Mouse (Mus musculus): ENCODE results near the gene Col4a3. TPM values are rescaled to one million over a fixed set of nuclear protein-coding genes. Genes with fewer than 3 reads are reported as not detected.

Gene Col4a3
- total RNA-seq, 2 experiments from 2014 or later = 1.1 TPM

DNA sequence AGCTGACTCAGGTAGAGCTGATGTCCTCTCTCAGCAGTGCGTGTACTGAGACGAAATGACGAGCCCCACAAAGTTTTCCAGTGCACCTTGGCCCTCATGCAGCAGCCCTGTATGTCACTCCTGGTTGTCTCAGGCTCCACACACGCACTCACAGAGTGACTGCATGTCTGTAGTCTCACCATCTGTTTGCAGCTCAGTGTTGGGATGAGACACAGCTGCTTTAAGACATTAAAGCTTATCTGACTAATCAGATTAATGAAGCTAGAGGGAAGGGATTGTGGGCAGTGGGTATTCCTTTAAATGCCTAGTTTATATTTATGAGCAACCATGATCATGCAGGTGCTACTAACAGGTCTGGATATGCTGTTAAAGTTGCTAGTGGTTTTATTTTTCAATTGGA lies 159.7 kb downstream of the Col4a3 start:
- no peak for DNase-seq (ENCODE audit: extremely low spot score in 1 of 2, low spot score in 2 of 2)
- intact Hi-C loops (cut with DNase I) = no loop called here

DNA sequence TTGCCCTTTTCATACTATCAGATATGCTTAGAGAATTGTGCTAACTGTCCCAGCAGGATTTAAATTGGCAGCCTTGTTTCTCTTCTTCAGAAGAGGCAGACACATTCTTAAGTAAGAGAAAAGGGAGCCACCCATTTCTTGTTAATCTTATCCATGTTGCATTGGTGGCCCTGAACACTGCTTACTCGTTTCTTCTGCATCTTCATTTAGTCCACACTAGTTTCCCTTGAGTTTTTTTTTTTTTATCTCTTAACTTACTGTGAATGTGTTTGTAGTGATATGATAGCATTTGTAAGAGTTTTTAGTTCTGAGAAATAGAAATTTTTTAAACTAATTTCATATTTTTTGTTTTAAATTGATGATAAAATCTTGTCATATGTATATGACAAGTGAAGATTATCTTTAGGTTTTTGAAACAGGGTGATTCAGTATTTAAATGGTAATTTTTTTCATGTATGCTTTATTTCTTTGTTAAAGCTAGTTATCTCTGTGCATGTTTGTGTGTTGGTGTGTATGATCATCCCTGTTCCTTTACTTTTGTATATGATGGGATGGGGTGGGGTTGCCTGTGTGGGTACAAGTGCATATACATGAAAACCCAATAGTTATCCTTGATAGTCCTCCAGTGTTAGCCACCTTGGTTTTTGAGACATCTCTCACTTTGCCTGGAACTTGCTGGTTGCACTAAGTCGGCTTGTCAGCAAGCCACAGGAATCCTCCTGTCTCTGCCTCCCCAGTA lies 161.2 kb downstream of the Col4a3 start:
- intact Hi-C loops (cut with DNase I) = no loop called here
- no peak for DNase-seq (ENCODE audit: extremely low spot score in 1 of 2, low spot score in 2 of 2)

DNA sequence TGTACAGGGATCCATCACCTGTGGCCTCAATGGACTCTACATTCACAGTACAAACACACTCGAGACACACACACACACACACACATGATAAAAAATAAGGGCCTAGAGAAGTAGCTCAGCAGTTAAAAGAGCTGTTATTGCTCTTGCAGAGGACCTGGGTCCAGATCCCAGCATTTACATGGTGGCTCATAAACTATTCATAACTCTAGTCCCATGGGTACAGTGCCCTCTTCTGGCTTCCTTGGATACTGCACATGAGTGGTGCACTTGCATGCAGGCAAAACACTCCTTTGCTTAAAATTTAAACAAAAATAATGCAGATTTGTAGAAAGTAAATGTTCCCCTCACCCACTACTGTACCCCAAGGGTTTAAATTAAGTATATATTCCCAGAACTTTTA lies 172.8 kb downstream of the Col4a3 start:
- intact Hi-C loops (cut with DNase I) = no loop called here
- no peak for DNase-seq (ENCODE audit: extremely low spot score in 1 of 2, low spot score in 2 of 2)

GRCm38 (mm10) chr1:82761454-82762169 lies 174.9 kb downstream of the Col4a3 start:
- no peak for DNase-seq (ENCODE audit: extremely low spot score in 1 of 2, low spot score in 2 of 2)
- intact Hi-C loops (cut with DNase I) = no loop called here

DNA sequence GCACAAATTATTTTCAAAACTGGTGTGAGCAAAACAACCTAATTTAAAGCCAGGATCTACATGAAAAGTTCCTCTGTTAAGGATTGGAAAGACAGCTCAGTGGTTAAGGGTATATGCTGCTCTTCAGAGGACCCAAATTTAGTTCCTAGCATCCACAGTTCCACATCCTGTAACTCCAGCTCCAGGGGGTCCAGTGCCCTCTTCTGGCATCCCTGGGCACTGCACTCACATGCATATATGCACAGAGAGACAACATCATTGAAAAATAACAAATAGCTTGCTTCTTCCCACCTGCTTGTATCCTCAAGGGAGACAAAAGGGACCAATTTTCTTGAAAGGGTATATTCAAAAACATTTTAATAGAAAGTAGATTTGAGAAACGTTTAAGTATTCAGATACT lies 175.6 kb downstream of the Col4a3 start:
- DNase-seq (ENCODE audit: extremely low spot score in 1 of 2, low spot score in 2 of 2) = no peak
- intact Hi-C loops (cut with DNase I) = no loop called here

DNA sequence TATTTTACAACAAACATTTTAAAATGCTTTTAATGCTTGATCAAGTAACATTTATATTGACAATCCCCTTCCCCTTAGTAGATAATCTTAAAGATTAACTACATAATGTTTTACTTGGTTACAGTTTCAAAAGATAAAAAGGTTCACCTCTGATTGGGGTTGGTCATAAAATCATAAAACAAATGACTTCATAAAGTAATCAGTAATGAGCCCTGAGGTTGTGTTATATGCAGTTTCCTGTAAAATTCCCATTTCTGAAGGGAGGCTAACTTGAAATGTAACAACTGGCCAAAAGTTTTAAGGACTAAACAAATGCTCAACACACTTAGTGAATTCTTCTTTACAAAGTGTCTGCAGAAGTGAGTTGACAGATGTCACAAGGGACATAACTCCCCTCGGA lies 179.5 kb downstream of the Col4a3 start:
- intact Hi-C loops (cut with DNase I) = no loop called here
- DNase-seq (ENCODE audit: extremely low spot score in 1 of 2, low spot score in 2 of 2) = no peak

- intact Hi-C loops (cut with DNase I) = no loop called here
- no peak for DNase-seq (ENCODE audit: extremely low spot score in 1 of 2, low spot score in 2 of 2)
Measured at GRCm38 (mm10) chr1:82766641-82767040, 179.9 kb downstream of the Col4a3 start.

DNA sequence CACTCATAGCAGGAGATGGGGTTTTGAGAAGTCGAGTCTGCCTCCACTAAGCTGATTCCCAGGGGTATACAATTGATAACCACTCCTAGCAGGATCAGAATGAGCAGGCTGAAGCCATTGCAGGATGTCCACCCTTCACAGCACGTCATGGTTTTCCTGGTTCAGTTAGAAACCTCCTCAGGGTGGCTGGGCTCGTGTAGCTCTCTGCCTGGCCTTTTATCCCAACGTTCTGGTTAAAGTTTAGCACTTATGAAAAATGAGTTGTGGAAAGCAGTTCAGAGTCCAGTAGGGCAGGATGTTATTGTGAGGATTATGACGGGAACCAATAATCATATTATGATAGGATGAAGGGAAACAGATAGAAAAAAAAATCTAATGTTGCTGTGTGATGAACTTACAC lies 181.5 kb downstream of the Col4a3 start, which contains the start of gene Tm4sf20:
Gene Tm4sf20, minus strand, starts transcription at position 193 of the 400 bp plus-strand sequence.
- intact Hi-C loops (cut with DNase I) = no loop called here
- DNase-seq (ENCODE audit: extremely low spot score in 1 of 2, low spot score in 2 of 2) = no peak

DNA sequence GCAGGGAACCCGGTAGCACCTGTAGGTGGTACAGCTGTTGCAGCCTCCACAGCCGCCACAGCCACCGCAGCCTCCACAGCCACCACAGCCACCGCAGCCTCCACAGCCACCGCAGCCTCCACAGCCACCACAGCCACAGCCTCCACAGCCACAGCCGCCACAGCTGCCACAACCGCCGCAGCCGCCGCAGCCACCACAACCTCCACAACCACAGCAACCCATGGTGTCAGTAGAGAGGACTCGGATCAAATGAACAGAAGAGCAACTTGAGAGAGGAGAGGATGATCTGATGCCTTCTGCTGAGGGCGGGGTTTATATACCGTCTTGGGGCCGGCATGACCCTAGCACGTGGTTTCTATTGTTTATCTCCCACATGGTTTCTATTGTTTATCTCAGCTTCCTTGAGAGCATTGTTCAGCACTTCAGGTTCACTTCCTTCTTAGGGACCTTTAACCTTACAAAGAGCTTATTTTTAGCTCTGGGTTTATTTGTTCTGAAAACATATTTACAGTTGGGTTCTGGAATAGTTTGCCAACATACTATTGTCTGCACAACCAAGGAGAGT lies 184.4 kb downstream of the Col4a3 start, which contains the start of gene Gm47791:
Gene Gm47791, minus strand, starts transcription at position 222 of the 565 bp plus-strand sequence.
- no peak for DNase-seq (ENCODE audit: extremely low spot score in 1 of 2, low spot score in 2 of 2)

More for the DNA sequence above, 184.4 kb downstream of the Col4a3 start, which contains the start of gene Gm47791:
- intact Hi-C loops (cut with DNase I) = no loop called here

Other genes starting within 250 kb of the Col4a3 start
- gene Col4a4, start 72 bp upstream of the Col4a3 start, total RNA-seq (2021) = 1 to 10 TPM; 4.8 to 4.9 TPM
- 100 to 1,000 TPM; 291 to 295 TPM for gene Mff, start 138.0 kb downstream of the Col4a3 start, total RNA-seq (2021)
- not detected for gene Tm4sf20, start 181.5 kb downstream of the Col4a3 start, total RNA-seq (2021)
- gene Gm47791, start 184.3 kb downstream of the Col4a3 start, total RNA-seq (2021) = not detected